Mouse (Mus musculus): Measurements from ENCODE around the gene Poln.

Poln gene

DNA sequence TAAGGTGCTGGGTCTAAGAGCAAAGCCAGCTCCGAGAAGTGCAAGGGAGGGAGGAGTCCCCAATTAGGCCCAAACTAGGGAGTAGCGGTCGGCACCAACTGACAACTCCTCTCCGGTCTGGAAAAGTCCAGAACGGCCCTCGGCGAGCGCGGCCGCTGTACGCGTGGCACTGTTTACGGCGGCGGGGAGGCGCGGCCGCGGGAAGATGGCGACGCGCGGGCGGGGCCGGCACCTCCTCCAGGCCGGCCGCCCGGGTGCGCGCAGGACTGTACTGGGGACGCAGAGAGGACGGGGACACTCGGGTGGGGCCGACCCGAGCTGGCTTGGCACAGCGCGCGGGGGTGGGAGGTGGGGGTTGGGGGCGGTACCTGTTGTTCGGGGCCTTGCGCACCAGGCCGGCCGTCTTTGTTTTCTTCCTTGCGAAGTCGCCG lies 17.7 kb upstream of the Poln start:
- DNase-seq (ENCODE audit: low read depth, low spot score) = peak; percentile 46

- DNase-seq (ENCODE audit: low read depth, low spot score) = no peak
Measured at GRCm38 (mm10) chr5:34186391-34186790, 17.1 kb upstream of the Poln start.

GRCm38 (mm10) chr5:34185791-34186190 lies 16.5 kb upstream of the Poln start:
- no peak for DNase-seq (ENCODE audit: low read depth, low spot score)

GRCm38 (mm10) chr5:34185051-34185580 lies 15.9 kb upstream of the Poln start:
- DNase-seq (ENCODE audit: low read depth, low spot score) = no peak

- no peak for DNase-seq (ENCODE audit: low read depth, low spot score)
Measured at GRCm38 (mm10) chr5:34183976-34184375, 14.7 kb upstream of the Poln start.

GRCm38 (mm10) chr5:34183156-34183880 lies 14.1 kb upstream of the Poln start:
- no peak for DNase-seq (ENCODE audit: low read depth, low spot score)

DNA sequence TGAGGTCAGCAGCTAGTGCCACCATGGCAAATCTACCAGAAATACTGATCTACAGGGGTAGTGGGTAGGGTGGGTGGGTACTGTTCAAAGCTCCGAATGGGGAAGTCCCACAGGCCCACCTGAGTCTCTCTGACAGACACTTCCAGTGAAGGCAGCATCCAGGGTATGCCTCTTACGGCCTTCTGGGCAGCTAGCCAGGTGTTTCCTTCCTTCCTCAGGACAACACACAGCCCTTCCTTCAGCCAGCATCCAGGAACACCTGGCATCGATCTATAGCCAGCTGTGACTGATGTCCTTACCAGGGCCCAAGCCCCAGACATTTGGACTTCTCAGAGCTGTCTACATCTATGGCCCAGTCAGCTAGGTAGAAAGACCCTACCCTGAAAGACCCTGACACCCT lies 13.2 kb upstream of the Poln start:
- no peak for DNase-seq (ENCODE audit: low read depth, low spot score)

- no peak for DNase-seq (ENCODE audit: low read depth, low spot score)
Measured at GRCm38 (mm10) chr5:34177821-34178220, 8.6 kb upstream of the Poln start.

DNA sequence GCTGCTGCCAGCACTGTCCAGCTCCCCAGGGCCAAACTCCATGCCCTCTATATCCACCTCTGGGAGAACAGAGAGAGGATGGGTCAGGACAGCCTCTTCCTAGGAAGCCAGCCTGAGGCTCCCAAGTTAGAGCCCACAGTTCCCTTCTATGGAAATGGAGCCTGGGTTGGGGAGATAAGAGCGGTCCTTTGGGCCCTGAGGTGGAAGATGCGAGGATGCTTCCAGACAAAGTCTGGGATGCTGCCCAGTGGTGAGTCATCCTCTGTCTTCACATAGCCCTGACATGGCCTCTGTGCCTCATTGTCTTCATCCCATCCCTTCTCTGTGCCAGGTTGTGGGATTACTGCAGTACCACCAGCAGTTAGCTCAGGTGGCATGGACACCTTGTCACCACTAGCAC lies 7.8 kb upstream of the Poln start:
- DNase-seq (ENCODE audit: low read depth, low spot score) = peak; percentile 45

DNA sequence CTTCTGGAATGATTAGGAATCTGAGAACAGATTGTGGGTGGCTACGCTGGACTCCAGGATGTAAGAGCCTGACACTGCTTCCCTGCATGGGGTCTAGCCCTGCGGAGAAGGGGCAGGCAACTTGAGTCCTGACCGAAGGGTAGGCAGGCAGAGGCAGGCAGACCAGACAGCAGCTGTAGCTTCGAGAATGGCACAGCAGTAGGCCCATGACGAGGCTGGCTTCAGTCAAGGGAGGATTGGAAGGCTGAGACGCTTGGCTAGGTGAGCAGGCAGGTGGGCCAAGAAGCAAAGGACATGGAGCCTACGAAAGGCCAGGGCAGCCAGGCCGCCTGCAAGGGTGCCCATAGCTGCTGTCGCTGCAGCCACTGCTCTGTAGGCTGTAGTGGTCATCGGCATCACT lies 7.4 kb upstream of the Poln start:
- no peak for DNase-seq (ENCODE audit: low read depth, low spot score)

GRCm38 (mm10) chr5:34175403-34175694 lies 6.1 kb upstream of the Poln start:
- DNase-seq (ENCODE audit: low read depth, low spot score) = no peak

DNA sequence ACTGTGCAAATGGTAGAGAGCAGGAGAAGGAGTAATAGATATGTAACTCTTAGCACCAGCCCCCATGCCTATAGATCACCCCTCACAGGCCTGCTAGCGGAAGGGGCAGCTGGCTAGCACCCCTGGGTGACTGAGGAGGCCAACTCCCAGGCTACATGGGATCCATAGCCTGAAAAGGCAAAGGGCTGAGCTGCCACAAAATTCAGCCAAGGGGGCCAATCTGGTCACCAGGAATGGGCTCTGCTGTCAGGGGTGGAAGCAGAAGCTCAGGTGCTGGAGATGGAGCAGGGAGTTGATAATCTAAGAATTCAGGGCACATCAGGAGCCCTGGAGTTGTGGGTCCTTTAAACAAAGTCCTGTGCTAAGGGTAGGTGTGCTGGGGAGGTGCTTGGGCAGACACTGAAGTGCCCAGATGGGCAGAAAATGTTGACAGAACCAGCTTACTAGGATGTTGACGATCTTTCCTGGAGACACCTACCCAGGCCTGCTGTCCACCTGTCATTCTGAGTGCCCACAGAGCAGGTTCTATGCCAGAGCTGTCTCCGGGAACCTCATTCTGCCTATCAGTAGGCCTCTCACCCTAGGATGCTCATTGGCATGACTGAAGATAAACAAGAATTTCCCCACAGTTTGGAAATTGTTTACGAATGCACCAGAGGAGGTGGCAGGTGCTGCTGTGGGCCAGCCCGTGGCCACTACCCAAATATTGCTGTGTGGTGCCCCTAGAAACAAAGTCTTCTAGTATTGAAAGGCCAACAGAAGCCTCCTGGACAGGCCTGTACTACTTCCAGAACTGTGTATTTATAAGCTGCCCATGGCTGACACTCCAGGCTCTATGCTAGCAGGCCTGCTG lies 5.5 kb upstream of the Poln start:
- DNase-seq (ENCODE audit: low read depth, low spot score) = no peak

- DNase-seq (ENCODE audit: low read depth, low spot score) = no peak
Measured at GRCm38 (mm10) chr5:34174021-34174420, 4.8 kb upstream of the Poln start.

- DNase-seq (ENCODE audit: low read depth, low spot score) = no peak
Measured at GRCm38 (mm10) chr5:34170726-34171125, 1.5 kb upstream of the Poln start.

GRCm38 (mm10) chr5:34169954-34170353 lies 706 bp upstream of the Poln start:
- DNase-seq (ENCODE audit: low read depth, low spot score) = no peak

- peak; percentile 34 for DNase-seq (ENCODE audit: low read depth, low spot score)
Measured at GRCm38 (mm10) chr5:34167857-34168256, 1.4 kb downstream of the Poln start.

- no peak for DNase-seq (ENCODE audit: low read depth, low spot score)
Measured at GRCm38 (mm10) chr5:34165793-34166192, 3.5 kb downstream of the Poln start.

DNA sequence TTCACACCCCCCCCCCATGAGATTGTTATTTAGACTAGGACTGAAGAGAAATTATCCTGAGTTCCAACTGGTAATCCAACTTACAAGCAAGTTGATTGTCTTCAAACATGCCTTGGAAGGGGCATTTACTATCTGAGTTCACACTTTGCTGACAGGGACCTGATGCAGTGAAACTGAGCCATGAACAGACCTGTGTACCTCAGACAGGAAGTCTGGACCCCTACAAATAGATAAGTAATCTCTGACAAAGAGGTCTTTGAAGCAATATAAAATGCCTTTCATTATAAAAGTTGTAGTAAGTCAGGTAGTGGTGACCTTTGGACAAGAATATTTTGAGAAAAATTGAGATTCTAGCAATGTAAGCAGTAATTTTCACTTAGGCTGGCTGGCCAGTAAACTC lies 20.8 kb downstream of the Poln start:
- no peak for DNase-seq (ENCODE audit: low read depth, low spot score)

DNA sequence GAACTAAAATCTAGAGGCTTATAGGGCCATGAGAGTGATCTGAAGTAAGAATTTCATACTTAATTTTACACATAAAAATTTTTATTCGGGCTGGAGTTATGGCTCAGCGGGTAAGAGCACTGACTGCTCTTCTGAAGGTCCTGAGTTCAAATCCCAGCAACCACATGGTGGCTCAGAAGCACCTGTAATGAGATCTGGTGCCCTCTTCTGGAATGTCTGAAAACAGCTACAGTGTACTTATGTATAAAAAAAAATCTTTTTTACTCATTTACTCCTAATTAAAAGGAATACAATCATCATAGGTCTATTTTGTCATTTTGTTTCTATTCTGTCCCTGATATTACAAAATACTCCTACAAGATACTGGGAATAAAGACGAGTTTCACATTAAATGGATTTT lies 21.7 kb downstream of the Poln start:
- DNase-seq (ENCODE audit: low read depth, low spot score) = peak; percentile 21

DNA sequence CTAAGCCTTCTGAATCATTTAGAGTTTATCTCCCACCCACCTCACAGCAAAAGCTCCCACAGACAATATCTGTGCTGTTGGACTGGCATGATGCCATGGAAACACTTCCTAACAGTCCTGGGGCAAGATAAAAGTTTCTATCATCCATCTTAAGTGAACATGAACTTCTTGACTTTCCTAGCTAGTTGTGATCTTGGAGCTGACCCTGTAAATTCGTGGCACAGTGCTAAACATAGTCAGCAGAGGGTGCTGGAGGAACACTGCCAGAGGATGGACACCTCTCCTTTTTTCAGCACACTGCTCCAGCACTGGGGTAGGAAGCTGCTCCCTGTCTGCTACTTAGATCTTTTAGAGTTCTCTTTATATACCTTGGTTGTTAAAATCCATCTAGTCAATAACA lies 29.5 kb downstream of the Poln start:
- peak; percentile 51 for DNase-seq (ENCODE audit: low read depth, low spot score)

GRCm38 (mm10) chr5:34132731-34133130 lies 36.5 kb downstream of the Poln start:
- DNase-seq (ENCODE audit: low read depth, low spot score) = no peak

DNA sequence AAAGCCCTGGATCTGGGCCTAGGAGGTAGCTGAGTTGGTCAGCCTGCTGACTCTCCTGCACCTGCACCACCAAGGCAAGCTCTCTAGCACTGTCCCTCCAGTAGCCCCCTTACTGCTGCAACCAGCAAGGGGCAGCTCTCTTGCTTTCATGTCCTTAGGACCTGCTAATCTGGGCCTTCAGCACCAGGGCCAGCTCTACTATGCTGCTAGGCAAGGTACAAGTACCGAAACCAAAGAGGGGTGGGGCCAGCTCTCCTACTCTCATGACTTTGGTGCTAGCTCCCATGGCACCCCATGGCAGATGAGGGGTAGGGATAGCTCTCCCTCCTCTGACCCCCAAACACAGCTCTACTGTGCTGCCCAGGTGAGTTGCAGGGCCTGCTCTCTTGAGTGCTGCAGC lies 45.1 kb downstream of the Poln start:
- DNase-seq (ENCODE audit: low read depth, low spot score) = peak; percentile 9
